Mouse (Mus musculus): ENCODE results near the gene Akap10.
"Not testable (repeated sequence)": the region's sequence is repeated elsewhere in the genome, so short reads cannot be mapped to it uniquely, and the experiment has no call there.

Akap10 gene

GRCm38 (mm10) chr11:61930098-61930517 is at the start of gene Akap10:
Gene Akap10, minus strand, starts transcription at chr11:61930252.
- peak; percentile 91 to 94 for DNase-seq

GRCm38 (mm10) chr11:61975783-61976182 is 45.7 kb upstream of the Akap10 start:
- DNase-seq, result no peak

DNA sequence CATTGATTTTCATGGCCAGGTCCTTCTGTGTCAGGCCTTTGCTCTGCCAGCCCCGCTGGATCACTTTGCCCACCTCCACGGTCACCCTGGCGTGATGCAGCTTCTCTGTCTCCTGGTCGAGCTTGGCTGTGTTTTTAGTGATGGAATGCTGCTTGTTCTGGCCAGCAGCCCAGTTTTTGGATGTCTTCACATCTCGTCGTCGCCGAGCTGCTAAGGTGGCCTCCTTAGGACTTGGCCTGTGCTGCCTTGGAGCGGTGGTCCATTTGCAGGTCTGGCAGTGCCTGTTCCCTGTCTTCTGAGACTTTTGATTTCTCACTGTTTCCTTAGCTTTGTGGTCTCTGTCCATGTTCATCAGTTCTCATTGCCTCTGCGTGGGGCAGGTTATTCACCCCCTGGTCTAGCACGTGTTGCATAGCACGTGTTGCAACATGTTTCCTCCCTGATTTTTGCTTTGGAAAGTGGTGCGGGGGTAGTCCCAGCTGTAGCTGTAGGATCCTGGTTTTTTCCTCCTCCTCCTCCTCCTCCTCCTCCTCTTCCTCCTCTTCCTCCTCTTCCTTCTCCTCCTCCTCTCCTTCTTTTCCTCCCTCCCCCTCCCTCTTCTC is 44.2 kb upstream of the Akap10 start:
- DNase-seq, result no peak

- DNase-seq, result no peak
Measured at GRCm38 (mm10) chr11:61971441-61972221, 41.6 kb upstream of the Akap10 start.

DNA sequence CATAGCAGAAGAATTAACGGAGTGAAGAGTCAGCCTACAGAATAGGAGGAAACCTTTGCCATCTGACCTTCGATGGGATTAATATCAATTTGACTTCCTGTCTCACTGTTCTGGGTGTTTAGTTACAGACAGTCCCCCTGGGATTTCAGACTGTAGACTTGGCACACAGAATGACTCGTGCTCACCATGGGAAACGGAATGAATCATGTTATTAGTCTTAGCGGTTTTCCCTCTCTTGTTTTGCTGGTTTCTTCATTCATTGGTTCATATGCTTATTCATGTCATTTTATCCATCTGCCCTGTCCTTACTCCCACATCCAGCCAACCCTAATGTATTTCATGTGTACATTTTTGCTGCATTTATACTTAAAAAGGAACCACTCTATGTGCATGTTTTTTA is 40.8 kb upstream of the Akap10 start:
- DNase-seq, result no peak

GRCm38 (mm10) chr11:61968875-61969274 is 38.8 kb upstream of the Akap10 start:
- no peak for DNase-seq

GRCm38 (mm10) chr11:61967034-61967433 is 37.0 kb upstream of the Akap10 start:
- DNase-seq, result no peak

DNA sequence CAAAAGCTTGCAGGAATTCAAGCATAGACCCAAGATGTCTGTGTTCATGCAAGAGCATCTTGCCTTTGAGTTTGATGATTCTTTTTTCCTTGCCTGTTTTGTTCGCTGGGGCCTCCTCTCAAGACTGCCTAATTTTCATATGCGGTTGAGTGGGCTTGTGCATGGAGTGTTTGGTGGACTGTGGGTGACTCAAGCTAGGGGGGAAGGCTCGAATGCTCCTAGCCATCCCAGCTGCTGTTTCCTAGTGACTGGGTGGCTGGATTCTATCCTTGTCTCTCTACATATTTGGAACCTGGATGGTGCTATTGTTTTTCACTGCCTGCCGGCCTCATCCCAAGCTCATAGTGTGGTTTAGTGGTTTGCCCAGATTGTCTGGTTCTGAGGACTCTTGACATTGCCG is 34.6 kb upstream of the Akap10 start:
- DNase-seq, result no peak

- DNase-seq, result no peak
Measured at GRCm38 (mm10) chr11:61963193-61963592, 33.1 kb upstream of the Akap10 start.

GRCm38 (mm10) chr11:61962684-61963083 is 32.6 kb upstream of the Akap10 start:
- DNase-seq, result no peak

GRCm38 (mm10) chr11:61960096-61960495 is 30.0 kb upstream of the Akap10 start:
- no peak for DNase-seq

DNA sequence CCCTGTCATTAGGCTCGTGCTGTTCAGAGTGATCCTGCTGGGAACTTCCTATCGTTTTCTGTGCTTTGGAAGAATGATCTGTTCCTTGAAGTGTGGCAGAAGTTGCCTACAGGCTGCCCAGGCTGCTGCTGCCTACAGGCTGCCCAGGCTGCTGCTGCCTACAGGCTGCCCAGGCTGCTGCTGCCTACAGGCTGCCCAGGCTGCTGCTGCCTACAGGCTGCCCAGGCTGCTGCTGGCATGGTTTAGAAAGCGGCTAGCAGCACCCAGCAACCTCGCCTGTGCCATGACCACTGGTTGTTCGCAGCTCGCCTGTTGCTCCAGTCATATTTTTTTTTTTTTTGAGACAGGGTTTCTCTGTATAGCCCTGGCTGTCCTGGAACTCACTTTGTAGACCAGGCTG is 28.7 kb upstream of the Akap10 start:
- DNase-seq, result not testable (repeated sequence)

DNA sequence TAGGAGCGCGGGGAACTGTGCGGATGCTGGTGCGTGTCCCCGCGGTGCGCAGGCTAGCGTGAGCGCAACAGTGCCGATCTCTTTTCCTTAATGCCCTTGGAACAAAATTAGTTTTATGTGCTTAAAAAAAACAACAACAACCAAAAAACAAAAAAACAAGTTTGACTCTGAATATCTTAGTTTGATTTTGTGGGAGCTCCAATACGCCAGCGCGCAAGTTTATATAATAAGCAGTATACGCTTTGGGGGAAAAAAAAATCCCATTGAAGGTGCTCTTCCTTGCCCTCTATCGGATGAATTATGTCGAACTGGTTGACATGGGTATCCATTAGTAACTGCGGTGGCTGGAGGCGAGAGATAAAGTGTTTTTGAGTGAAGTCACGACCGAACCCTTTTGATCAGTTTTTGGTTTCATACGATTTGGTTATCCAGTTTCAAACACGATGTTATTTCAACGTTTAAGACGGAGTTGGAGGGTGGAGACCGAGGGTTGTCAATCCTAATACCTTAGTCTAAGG is 27.3 kb upstream of the Akap10 start:
- no peak for DNase-seq

DNA sequence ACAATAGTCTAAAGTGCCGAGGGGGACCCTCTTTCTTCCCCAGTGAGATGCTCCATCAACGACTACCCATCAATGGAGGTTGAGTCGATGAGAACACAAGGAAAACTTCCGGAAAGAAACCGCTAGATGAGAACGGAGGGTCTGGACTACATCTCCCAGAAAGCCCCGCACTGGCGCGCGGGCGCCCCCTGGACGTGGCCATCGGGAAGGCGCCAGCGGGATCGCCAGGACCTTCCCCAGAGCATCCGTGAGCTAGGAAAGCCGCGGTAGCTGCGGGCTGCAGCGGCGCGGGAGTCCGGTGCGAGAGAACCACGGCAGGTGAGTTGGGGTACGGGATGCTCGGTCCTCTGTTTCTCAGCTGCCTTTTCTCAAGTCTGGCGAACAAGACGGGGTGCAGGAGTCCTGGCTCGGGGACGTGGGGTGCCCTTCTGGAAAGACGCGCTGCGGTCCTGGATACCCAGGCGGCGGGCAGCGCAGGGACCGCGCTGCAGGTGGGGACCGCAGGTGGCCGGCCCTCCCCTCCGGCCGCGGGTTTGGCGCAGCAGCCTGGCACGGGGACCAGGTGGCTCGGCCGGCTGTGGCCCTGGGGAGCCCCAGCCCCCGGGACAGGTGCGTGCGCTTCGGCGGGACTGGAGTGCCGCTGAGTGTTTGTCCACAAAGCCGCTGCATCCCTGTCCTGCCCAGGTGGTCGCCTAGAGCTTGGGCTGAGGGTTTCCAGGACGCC is 26.7 kb upstream of the Akap10 start, which contains the start of gene Specc1:
Specc1 (plus strand) TSS at position 192 of the 724 bp plus-strand sequence.
- peak; percentile 84 to 91 for DNase-seq

GRCm38 (mm10) chr11:61955951-61956350 is 25.9 kb upstream of the Akap10 start:
- no peak for DNase-seq

DNA sequence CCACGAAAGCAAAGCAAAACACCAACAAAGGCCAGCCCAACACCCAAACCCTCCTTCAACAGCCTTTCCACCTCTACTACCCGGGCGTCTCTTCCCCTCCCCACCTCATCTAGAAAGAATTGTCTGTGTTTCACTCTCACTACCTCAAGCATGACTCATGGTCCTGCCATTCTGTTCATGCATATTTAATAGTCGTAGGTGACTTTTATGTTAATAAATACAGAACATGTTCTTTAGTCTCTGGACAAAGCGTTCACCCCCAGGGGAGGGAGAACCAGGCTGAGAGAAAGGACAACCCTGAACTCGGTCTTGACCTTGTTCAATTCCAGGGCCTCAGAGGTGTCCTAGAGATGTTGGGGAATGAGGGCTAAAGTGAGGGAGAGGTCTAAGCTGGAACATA is 25.1 kb upstream of the Akap10 start:
- DNase-seq, result peak; percentile 28 to 50

DNA sequence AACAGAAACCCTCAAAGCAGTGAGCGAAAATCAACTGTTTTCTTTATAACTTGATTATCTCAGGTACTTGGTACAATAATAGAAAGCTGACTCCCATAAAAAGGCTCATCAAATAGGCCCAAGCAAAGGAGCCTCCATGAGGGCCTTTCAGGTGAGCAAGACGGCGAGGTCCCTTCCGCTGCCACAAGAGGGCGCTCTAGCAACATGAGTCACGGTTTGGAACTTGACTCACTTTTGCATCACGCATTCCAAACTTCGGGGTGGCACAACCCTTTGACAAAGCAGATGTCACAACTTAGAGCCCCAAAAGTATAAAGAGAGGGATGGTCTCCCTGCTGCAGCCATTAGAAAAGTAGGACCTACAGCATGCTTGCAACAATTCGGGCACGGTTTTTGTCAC is 20.6 kb upstream of the Akap10 start:
- DNase-seq, result peak; percentile 73 to 88

DNA sequence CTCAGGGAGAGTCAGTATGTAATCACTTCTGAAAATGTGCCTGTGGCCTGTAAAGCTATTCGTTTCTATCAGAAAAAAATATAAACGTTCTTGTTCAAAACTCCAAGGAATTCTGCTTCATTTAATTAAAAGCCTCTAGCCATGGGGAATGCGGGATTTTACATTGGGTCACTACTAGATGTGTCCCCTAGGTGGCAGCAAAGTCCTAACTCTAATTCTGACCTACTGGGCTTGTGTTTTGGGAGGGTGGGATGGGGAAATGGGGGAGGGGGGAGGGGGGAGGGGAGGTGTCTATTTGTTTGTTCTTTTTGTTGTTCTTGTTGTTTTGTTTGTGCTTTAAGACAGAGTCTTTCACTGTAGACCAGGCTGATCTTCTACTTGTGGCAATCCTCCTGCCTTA is 19.3 kb upstream of the Akap10 start:
- DNase-seq, result peak; percentile 28 to 55

DNA sequence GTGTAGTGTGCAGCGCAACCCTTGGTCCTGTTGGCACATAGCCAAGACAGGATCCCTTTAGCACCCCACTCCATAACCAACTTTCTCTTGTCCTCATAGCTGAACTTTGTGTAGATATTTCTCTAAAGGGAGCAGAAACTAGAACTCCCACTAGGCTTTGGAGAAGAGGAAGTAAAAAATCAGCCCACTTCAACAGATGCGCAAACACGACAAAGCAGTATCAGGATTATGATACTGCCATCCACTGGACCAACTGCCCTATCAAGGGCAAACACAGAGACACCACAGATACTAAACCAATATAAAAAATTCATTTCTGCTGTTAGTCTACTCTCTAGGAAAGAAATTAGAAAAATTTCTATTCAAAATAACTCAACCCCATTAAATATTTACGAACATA is 16.6 kb upstream of the Akap10 start:
- no peak for DNase-seq

GRCm38 (mm10) chr11:61944417-61944816 is 14.4 kb upstream of the Akap10 start:
- DNase-seq, result no peak

DNA sequence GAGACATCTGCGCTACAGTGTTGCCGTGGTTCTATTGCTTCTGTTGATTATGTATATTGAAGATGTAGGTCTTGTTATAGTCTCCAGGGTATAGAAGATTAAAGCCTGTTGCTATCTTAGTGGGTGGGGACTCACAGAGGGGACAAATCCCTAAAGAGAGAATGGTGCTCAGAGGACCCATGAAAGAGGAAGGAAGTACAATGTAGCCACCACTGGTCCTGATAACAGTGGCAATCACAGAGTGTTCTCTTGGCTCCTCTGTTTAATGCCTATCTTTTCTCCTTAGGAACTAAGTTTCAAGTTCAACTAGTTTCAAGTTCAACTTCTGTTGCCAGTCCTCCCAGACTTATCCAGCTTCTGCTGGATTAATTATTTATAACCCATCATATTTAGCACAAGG is 12.9 kb upstream of the Akap10 start:
- DNase-seq, result no peak

- no peak for DNase-seq
Measured at GRCm38 (mm10) chr11:61937761-61938160, 7.7 kb upstream of the Akap10 start.

Data from kidney, adult 8-10 months (tissue).